Mouse (Mus musculus) splenic B cell, adult 2 months (primary cell): ENCODE results near the gene Npas3.

ENCODE experiments used
- DNase-seq: peaks from one replicate; pipeline ENCODE4 v3.0.0-alpha.2; 2011; ENCODE audit warnings: low read depth, low spot score
- H3K27me3 ChIP-seq: 2 replicates; pipeline ENCODE4 v1.6.1; 2012; ENCODE audit warnings: mild to moderate bottlenecking, low read length, moderate library complexity, mixed read lengths; ENCODE audit not compliant: control insufficient read depth, poor library complexity, insufficient read depth, severe bottlenecking
- H3K36me3 ChIP-seq: 2 replicates; pipeline ENCODE4 v1.6.1; 2012; ENCODE audit warnings: mild to moderate bottlenecking, low read length, moderate library complexity, mixed read lengths; ENCODE audit not compliant: control insufficient read depth, poor library complexity, insufficient read depth, severe bottlenecking

Npas3 gene

GRCm38 (mm10) chr12:53416096-53416495 lies 167.6 kb downstream of the Npas3 start:
- H3K27me3 ChIP-seq = no peaks in the 10 kb centered on the region
- no peaks in the 10 kb centered on the region for H3K36me3 ChIP-seq
- DNase-seq = no peak

GRCm38 (mm10) chr12:53421701-53422100 lies 173.2 kb downstream of the Npas3 start:
- no peaks in the 10 kb centered on the region for H3K27me3 ChIP-seq
- no peaks in the 10 kb centered on the region for H3K36me3 ChIP-seq
- DNase-seq = no peak

- Histone ChIP-seq H3K27me3 (no peaks in the 10 kb centered on the region), H3K36me3 (no peaks in the 10 kb centered on the region)
- no peak for DNase-seq
Measured at GRCm38 (mm10) chr12:53423631-53424030, 175.2 kb downstream of the Npas3 start.

- Histone ChIP-seq H3K27me3 (no peaks in the 10 kb centered on the region), H3K36me3 (no peaks in the 10 kb centered on the region)
- no peak for DNase-seq
Measured at GRCm38 (mm10) chr12:53426006-53426405, 177.5 kb downstream of the Npas3 start.

GRCm38 (mm10) chr12:53427153-53427552 lies 178.7 kb downstream of the Npas3 start:
- no peak for DNase-seq
- no peaks in the 10 kb centered on the region for H3K36me3 ChIP-seq
- no peaks in the 10 kb centered on the region for H3K27me3 ChIP-seq

- Histone ChIP-seq H3K36me3 (no peaks in the 10 kb centered on the region), H3K27me3 (no peaks in the 10 kb centered on the region; the same call in 1 of the 2 replicates)
- DNase-seq = no peak
Measured at GRCm38 (mm10) chr12:53442029-53442428, 193.6 kb downstream of the Npas3 start.

- no peaks in the 10 kb centered on the region for H3K36me3 ChIP-seq
Measured at GRCm38 (mm10) chr12:53447469-53447868, 199.0 kb downstream of the Npas3 start.

GRCm38 (mm10) chr12:53448040-53448439 lies 199.6 kb downstream of the Npas3 start:
- no peaks in the 10 kb centered on the region for H3K36me3 ChIP-seq
- no peak for DNase-seq
- no peaks in the 10 kb centered on the region for H3K27me3 ChIP-seq

More at GRCm38 (mm10) chr12:53447469-53447868, 199.0 kb downstream of the Npas3 start:
- no peak for DNase-seq
- H3K27me3 ChIP-seq = no peaks in the 10 kb centered on the region

GRCm38 (mm10) chr12:53467549-53467948 lies 219.1 kb downstream of the Npas3 start:
- DNase-seq = no peak
- Histone ChIP-seq H3K36me3 (no peaks in the 10 kb centered on the region), H3K27me3 (no peaks in the 10 kb centered on the region)

- Histone ChIP-seq H3K27me3 (no peaks in the 10 kb centered on the region), H3K36me3 (no peaks in the 10 kb centered on the region)
- DNase-seq = no peak
Measured at GRCm38 (mm10) chr12:53474486-53474885, 226.0 kb downstream of the Npas3 start.

- Histone ChIP-seq H3K36me3 (no peaks in the 10 kb centered on the region), H3K27me3 (no peaks in the 10 kb centered on the region)
- no peak for DNase-seq
Measured at GRCm38 (mm10) chr12:53484924-53485323, 236.4 kb downstream of the Npas3 start.

- Histone ChIP-seq H3K36me3 (no peaks in the 10 kb centered on the region), H3K27me3 (no peaks in the 10 kb centered on the region)
- no peak for DNase-seq
Measured at GRCm38 (mm10) chr12:53496386-53496785, 247.9 kb downstream of the Npas3 start.

GRCm38 (mm10) chr12:53514885-53515284 lies 266.4 kb downstream of the Npas3 start:
- DNase-seq = no peak
- Histone ChIP-seq H3K36me3 (no peaks in the 10 kb centered on the region), H3K27me3 (no peaks in the 10 kb centered on the region; the same call in 1 of the 2 replicates)

- H3K36me3 ChIP-seq = no peaks in the 10 kb centered on the region
- H3K27me3 ChIP-seq = no peaks in the 10 kb centered on the region; the same call in 1 of the 2 replicates
- no peak for DNase-seq
Measured at GRCm38 (mm10) chr12:53519556-53519955, 271.1 kb downstream of the Npas3 start.

GRCm38 (mm10) chr12:53522631-53523030 lies 274.2 kb downstream of the Npas3 start:
- Histone ChIP-seq H3K27me3 (no peaks in the 10 kb centered on the region; the same call in 1 of the 2 replicates), H3K36me3 (no peaks in the 10 kb centered on the region)
- DNase-seq = no peak

- no peak for DNase-seq
- Histone ChIP-seq H3K27me3 (no peaks in the 10 kb centered on the region), H3K36me3 (no peaks in the 10 kb centered on the region)
Measured at GRCm38 (mm10) chr12:53527046-53527445, 278.6 kb downstream of the Npas3 start.
